Mouse (Mus musculus): ENCODE results near the gene Ttc39a. TPM values are rescaled to one million over a fixed set of nuclear protein-coding genes. Genes with fewer than 3 reads are reported as not detected.
A peak's percentile ranks its signal among the peaks of the same experiment; 100 is the strongest.

Gene Ttc39a
- polyA plus RNA-seq, 1 experiment, result 16.3 TPM

GRCm38 (mm10) chr4:109422436-109422835 lies 16.0 kb downstream of the Ttc39a start:
- DNase-seq, result no peak
- no peak overlapping the region for H3K27ac ChIP-seq (ENCODE audit: insufficient read depth, low read length)
- no peaks in the 10 kb centered on the region for H3K4me1 ChIP-seq (ENCODE audit: control insufficient read depth, insufficient read depth, low read length)
- H3K4me3 ChIP-seq (replicated peaks; ENCODE audit: insufficient read depth, low read depth, low read length), result no peak overlapping the region
- no peaks in the 10 kb centered on the region for H3K27me3 ChIP-seq (ENCODE audit: control insufficient read depth, insufficient read depth, low read length)
- WGBS, result 80% methylated on average over 6 of the region's 6 CpGs
- TF ChIP-seq POLR2A (IDR thresholded peaks at IDR 0.05; ENCODE audit: borderline replicate concordance, insufficient read depth, low read length) (no peak), CTCF (IDR thresholded peaks at IDR 0.05; ENCODE audit: borderline replicate concordance, insufficient read depth, low read depth, low read length) (no peak)

- WGBS, result 52% methylated on average over 2 of the region's 2 CpGs
Measured at GRCm38 (mm10) chr4:109423438-109423837, 17.0 kb downstream of the Ttc39a start.

GRCm38 (mm10) chr4:109427058-109427457 lies 20.6 kb downstream of the Ttc39a start:
- no peak for DNase-seq
- H3K27me3 ChIP-seq (ENCODE audit: control insufficient read depth, insufficient read depth, low read length), result no peaks in the 10 kb centered on the region

More at GRCm38 (mm10) chr4:109423438-109423837, 17.0 kb downstream of the Ttc39a start:
- Histone ChIP-seq H3K27me3 (ENCODE audit: control insufficient read depth, insufficient read depth, low read length) (no peaks in the 10 kb centered on the region), H3K4me1 (ENCODE audit: control insufficient read depth, insufficient read depth, low read length) (no peaks in the 10 kb centered on the region), H3K27ac (ENCODE audit: insufficient read depth, low read length) (no peak overlapping the region), H3K4me3 (replicated peaks; ENCODE audit: insufficient read depth, low read depth, low read length) (no peak overlapping the region)
- TF ChIP-seq CTCF (IDR thresholded peaks at IDR 0.05; ENCODE audit: borderline replicate concordance, insufficient read depth, low read depth, low read length) (no peak), POLR2A (IDR thresholded peaks at IDR 0.05; ENCODE audit: borderline replicate concordance, insufficient read depth, low read length) (no peak)
- no peak for DNase-seq

GRCm38 (mm10) chr4:109430250-109430649 lies 23.8 kb downstream of the Ttc39a start:
- whole genome bisulfite sequencing, result 96% methylated on average over 7 of the region's 7 CpGs
- TF ChIP-seq CTCF (IDR thresholded peaks at IDR 0.05; ENCODE audit: borderline replicate concordance, insufficient read depth, low read depth, low read length) (no peak), POLR2A (IDR thresholded peaks at IDR 0.05; ENCODE audit: borderline replicate concordance, insufficient read depth, low read length) (no peak)
- Histone ChIP-seq H3K27ac (ENCODE audit: insufficient read depth, low read length) (no peak overlapping the region), H3K4me3 (replicated peaks; ENCODE audit: insufficient read depth, low read depth, low read length) (no peak overlapping the region), H3K27me3 (ENCODE audit: control insufficient read depth, insufficient read depth, low read length) (no peaks in the 10 kb centered on the region), H3K4me1 (ENCODE audit: control insufficient read depth, insufficient read depth, low read length) (peaks cover 7% of the 10 kb centered on the region; the same call in 1 of the 2 replicates)
- no peak for DNase-seq

More at GRCm38 (mm10) chr4:109427058-109427457, 20.6 kb downstream of the Ttc39a start:
- H3K27ac ChIP-seq (ENCODE audit: insufficient read depth, low read length), result no peak overlapping the region
- no peak overlapping the region for H3K4me3 ChIP-seq (replicated peaks; ENCODE audit: insufficient read depth, low read depth, low read length)
- no peaks in the 10 kb centered on the region for H3K4me1 ChIP-seq (ENCODE audit: control insufficient read depth, insufficient read depth, low read length)
- TF ChIP-seq CTCF (IDR thresholded peaks at IDR 0.05; ENCODE audit: borderline replicate concordance, insufficient read depth, low read depth, low read length), result no peak
- TF ChIP-seq POLR2A (IDR thresholded peaks at IDR 0.05; ENCODE audit: borderline replicate concordance, insufficient read depth, low read length), result no peak
- 73% methylated on average over 1 of the region's 1 CpGs for WGBS

DNA sequence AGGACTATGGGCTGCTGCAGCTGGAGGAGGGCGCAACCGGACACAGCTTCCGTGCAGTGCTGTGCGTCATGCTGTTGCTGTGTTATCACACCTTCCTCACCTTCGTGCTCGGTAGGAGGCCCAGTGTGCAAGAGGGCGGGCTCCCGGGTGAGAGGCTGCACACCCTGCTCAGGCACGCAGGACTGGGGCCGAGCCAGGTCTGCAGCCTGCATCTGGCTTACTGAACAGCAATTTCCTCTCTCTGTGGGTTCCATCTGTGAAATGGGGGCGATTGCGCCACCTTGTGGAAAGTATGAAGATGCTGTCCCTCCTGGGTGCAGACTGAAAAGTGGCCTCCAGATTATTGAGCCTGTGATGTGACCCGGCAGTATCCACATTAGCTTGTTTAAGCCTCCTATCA lies 24.4 kb downstream of the Ttc39a start:
- 52% methylated on average over 13 of the region's 13 CpGs for WGBS
- no peak overlapping the region for H3K27ac ChIP-seq (ENCODE audit: insufficient read depth, low read length)
- H3K27me3 ChIP-seq (ENCODE audit: control insufficient read depth, insufficient read depth, low read length), result no peaks in the 10 kb centered on the region
- peak; percentile 55 to 56 for DNase-seq
- no peak overlapping the region for H3K4me3 ChIP-seq (replicated peaks; ENCODE audit: insufficient read depth, low read depth, low read length)
- peaks cover 7% of the 10 kb centered on the region; the same call in 1 of the 2 replicates for H3K4me1 ChIP-seq (ENCODE audit: control insufficient read depth, insufficient read depth, low read length)
- TF ChIP-seq POLR2A (IDR thresholded peaks at IDR 0.05; ENCODE audit: borderline replicate concordance, insufficient read depth, low read length) (no peak), CTCF (IDR thresholded peaks at IDR 0.05; ENCODE audit: borderline replicate concordance, insufficient read depth, low read depth, low read length) (peak; percentile 59; the same call in 1 of the 2 replicates)

DNA sequence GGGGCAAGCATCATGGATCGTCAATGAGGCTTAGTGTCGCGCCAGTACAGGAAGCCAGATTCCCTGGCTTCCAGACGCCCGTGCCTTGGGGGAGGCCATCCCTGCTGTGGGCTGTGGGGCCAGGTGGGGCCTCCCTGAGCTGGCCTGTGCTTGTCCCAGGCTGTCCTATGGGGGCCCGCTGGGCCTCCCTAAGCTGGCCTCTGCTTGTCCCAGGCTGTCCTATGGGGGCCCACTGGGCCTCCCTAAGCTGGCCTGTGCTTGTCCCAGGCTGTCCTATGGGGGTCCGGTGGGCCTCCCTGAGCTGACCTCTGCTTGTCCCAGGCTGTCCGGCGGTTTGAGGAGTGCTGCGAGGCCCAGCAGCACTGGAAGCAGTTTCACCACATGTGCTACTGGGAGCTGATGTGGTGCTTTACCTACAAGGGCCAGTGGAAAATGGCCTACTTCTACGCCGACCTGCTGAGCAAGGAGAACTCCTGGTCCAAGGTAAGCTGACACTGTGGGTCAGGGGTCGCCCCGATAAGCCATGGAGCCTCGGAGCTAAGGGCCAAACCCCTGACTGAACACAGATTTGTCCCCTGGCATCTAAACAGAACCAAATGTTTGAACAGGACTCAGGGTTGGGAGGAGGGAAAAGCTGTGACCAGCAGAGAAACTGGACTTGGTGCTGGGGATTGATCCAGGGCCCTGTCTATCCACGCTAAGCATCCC lies 26.4 kb downstream of the Ttc39a start:
- no peak overlapping the region for H3K4me3 ChIP-seq (replicated peaks; ENCODE audit: insufficient read depth, low read depth, low read length)
- H3K27ac ChIP-seq (ENCODE audit: insufficient read depth, low read length), result no peak overlapping the region
- H3K27me3 ChIP-seq (ENCODE audit: control insufficient read depth, insufficient read depth, low read length), result no peaks in the 10 kb centered on the region
- H3K4me1 ChIP-seq (ENCODE audit: control insufficient read depth, insufficient read depth, low read length), result peaks cover 7% of the 10 kb centered on the region; the same call in 1 of the 2 replicates
- no peak for TF ChIP-seq POLR2A (IDR thresholded peaks at IDR 0.05; ENCODE audit: borderline replicate concordance, insufficient read depth, low read length)
- no peak for TF ChIP-seq CTCF (IDR thresholded peaks at IDR 0.05; ENCODE audit: borderline replicate concordance, insufficient read depth, low read depth, low read length)
- DNase-seq, result no peak
- 84% methylated on average over 16 of the region's 16 CpGs for WGBS

DNA sequence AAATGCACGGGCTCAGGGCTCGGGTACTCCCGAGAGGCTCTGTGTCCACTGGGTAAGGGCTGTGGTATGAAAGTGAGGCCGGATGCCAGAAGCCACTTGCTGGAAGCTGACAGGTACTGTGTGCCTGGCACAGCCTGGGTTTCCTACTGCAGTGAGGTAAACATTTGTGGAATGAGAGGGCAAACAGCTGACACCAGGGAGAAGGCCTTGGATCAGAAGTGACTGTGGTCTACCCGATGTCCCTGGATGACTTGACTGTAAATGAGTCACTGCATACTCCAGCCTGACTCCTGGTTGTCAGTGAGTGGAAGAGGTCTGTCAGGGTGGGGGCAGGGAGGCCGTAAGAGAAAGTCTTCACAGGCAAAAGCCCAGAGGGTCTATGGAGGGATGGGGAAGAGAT lies 27.2 kb downstream of the Ttc39a start:
- Histone ChIP-seq H3K4me3 (replicated peaks; ENCODE audit: insufficient read depth, low read depth, low read length) (no peak overlapping the region), H3K4me1 (ENCODE audit: control insufficient read depth, insufficient read depth, low read length) (peaks cover 7% of the 10 kb centered on the region; the same call in 1 of the 2 replicates), H3K27me3 (ENCODE audit: control insufficient read depth, insufficient read depth, low read length) (no peaks in the 10 kb centered on the region), H3K27ac (ENCODE audit: insufficient read depth, low read length) (no peak overlapping the region)
- no peak for TF ChIP-seq CTCF (IDR thresholded peaks at IDR 0.05; ENCODE audit: borderline replicate concordance, insufficient read depth, low read depth, low read length)
- WGBS, result 30% methylated on average over 6 of the region's 6 CpGs
- DNase-seq, result peak; percentile 39 to 61

DNA sequence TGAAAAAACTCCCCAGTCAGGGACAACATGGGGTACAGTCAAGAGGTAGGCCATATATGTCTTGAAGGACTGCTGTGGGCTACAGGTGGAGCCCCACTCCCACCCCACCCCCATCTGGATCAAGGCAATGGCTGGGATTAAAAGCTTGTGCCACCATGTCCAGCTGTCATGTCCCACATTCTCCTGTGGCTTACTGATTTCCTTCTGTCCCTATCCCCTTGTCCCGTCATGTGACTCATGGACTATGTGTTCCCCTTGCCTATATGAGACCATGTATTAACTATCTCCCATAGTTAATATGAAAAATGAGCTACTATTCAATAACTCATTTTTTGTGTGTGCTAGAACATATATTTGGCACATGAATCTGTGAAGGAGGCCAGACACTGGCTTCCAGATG lies 27.8 kb downstream of the Ttc39a start:
- H3K4me3 ChIP-seq (replicated peaks; ENCODE audit: insufficient read depth, low read depth, low read length), result no peak overlapping the region
- H3K4me1 ChIP-seq (ENCODE audit: control insufficient read depth, insufficient read depth, low read length), result peaks cover 7% of the 10 kb centered on the region; the same call in 1 of the 2 replicates
- TF ChIP-seq POLR2A (IDR thresholded peaks at IDR 0.05; ENCODE audit: borderline replicate concordance, insufficient read depth, low read length) (no peak), CTCF (IDR thresholded peaks at IDR 0.05; ENCODE audit: borderline replicate concordance, insufficient read depth, low read depth, low read length) (no peak)
- H3K27me3 ChIP-seq (ENCODE audit: control insufficient read depth, insufficient read depth, low read length), result no peaks in the 10 kb centered on the region
- 97% methylated on average over 1 of the region's 1 CpGs for WGBS
- no peak for DNase-seq
- H3K27ac ChIP-seq (ENCODE audit: insufficient read depth, low read length), result no peak overlapping the region

All from cerebellum, adult 2 months (tissue).